Mouse (Mus musculus): Measurements from ENCODE around the gene P4htm. TPM values are rescaled to one million over a fixed set of nuclear protein-coding genes. Genes with fewer than 3 reads are reported as not detected.

P4htm gene
- total RNA-seq (2015), result 0.18 and 0.21 TPM in 2 replicates
- total RNA-seq (2017), result not detected in 2 replicates

DNA sequence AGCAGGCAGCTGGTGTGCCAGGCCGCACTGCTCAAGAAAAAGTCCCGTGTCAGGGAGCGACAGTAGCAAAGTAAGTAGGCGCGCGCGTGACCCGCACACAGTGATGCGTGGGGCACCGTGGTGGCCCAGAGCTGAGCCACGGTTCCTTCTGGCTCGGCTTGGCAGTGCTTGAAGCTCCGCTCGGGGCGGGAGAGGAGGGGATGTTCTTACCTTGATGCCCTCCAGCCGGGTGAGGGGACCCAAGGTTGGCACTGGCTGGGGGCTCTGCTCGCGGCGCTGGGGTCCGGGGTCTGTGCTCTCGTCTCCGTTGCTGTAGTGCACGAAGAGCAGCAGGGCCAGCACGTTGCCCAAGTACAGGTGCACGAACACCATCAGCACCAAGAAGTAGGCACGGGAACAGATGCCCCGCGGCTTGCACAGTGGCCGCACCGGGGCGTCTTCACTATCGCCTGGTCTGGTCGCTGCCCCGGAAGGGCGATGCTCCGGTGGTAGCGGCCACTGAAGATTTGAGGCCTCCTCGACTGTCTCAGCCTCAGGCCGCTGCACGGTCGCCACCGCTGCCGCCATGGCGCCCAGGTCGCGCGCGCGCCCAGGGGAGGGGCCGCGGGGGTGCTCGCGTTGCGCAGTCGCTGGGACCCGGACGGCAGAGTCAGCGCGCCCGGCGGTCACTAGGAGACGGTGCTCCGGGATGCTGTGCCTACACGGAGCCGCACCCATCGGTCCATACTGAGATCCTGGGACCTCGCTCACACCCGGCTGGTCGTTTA lies at the start of gene P4htm:
Gene P4htm, minus strand, starts transcription at position 670 of the 767 bp plus-strand sequence.
- peak; percentile 79 for ATAC-seq (ENCODE audit: poor library complexity, severe bottlenecking)

DNA sequence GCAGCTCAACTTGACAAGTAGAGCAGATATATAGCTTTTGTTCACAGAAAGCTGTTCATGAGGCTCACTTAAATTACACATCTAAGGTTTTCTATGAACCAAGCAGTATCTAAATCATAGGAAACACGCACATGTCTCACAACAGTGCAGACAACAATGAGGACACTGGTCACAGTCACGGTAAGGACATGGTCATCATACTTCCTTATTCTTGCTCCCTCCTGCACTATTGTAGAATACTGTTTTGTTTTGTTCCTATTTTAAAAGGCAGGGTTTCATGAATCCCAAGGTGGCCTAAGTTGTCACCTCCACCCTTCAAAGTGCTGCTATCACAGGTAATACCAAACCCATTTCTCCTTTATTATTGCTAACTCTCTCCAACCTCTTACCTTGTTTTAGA lies 42.4 kb upstream of the P4htm start:
- ATAC-seq (ENCODE audit: poor library complexity, severe bottlenecking), result peak; percentile 60

DNA sequence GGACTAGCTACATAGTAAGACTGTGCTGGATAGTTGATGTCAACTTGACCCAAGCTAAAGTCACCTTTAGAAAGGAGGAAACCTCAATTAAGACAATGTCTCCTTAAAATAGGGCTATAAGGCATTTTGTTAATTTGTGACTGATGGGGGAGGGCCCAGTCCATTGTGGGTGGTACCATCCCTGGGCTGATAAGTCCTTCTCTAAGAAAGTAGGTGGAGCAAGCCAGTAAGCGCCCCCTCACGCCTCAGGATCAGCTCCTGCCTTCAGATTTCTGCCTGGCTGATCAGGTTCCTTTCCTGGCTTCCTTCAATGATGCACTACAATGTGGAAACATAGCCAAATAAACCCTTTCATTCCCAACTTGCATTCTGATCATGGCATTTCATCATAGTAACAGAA lies 37.9 kb upstream of the P4htm start:
- no peak for ATAC-seq (ENCODE audit: poor library complexity, severe bottlenecking)

DNA sequence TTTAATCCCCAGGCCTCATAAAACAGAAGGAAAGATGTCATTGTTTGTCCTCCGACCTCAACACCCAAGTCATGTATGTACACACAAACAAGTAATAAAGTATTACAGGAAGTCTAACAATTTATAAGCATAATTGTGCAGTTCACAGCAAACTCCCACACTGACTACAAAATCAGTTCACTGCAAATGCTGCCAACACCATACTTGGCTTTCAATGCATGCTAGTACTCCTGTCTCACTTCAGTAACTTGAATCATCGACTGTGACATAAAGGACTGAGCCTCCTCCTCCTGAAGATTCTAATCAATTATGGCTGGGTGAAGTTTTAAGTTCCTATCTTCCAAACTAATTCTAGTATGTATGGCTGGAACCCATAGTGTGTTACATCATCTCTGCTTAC lies 36.4 kb upstream of the P4htm start:
- no peak for ATAC-seq (ENCODE audit: poor library complexity, severe bottlenecking)

DNA sequence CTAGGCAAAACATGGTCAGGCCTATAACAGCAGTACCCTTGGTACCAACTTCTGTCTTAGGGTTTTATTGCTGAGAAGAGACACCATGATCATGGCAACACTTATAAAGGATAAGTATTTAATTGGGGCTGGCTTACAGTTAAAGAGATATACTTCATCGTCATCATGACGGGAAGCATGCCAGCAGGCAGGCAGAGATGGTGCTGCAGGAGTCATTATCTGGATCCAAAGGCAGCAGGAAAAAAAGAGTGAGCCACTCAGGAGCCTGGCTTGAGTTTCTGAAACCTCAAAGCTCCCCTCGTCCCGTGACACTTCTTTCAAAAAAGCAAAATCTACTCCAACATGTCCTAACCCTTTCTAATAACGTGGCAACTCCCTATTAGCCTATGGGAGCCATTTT lies 34.9 kb upstream of the P4htm start:
- no peak for ATAC-seq (ENCODE audit: poor library complexity, severe bottlenecking)

DNA sequence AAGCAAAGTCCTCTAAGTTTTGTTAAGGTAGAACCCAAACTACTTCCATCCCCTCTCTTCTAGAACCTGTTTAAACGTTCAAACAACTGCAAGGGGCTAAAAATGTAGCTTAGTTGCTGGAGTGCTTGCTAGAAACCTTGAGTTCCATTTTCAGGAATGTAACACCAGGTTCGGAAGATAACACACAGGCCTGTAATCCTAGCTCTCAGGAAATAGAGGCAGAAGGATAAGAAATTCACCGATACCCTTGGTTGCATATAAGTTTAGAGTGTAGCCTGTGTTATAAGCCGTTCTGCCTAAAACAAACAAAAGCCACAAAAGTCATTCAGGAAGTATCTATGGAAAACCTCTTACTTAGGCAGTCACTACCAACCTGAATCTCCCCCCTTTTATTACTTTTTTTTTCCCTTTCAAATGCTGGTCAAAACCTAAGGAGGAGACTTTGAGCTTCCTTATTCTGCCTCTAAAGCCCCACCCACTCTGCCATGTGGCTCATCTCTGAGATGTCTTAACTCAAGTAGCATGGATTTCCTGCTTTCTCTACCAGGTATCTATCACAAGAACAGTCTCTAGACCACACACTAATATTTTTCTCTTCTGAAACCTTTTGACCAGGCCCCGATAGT lies 34.3 kb upstream of the P4htm start:
- ATAC-seq (ENCODE audit: poor library complexity, severe bottlenecking), result peak; percentile 43; the same call in 1 of the 2 replicates

DNA sequence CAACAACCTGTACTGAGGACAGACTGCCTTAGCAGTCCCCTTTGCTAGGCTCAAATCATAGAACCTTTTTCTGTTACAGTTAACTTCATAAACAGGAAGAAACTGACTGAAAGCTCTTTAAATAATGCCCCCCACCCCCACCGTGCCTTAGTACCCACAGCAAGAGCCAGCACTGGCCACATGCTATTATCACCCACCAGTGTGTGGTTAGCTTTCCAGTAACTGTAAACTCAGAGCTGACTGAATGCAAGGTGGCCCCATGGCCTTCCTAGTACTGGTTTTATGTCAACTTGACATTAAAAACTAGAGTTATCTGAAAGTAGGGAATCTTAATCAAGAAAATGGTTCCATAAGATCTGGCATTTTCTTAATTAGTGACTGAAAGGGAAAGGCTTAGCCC lies 33.2 kb upstream of the P4htm start:
- no peak for ATAC-seq (ENCODE audit: poor library complexity, severe bottlenecking)

DNA sequence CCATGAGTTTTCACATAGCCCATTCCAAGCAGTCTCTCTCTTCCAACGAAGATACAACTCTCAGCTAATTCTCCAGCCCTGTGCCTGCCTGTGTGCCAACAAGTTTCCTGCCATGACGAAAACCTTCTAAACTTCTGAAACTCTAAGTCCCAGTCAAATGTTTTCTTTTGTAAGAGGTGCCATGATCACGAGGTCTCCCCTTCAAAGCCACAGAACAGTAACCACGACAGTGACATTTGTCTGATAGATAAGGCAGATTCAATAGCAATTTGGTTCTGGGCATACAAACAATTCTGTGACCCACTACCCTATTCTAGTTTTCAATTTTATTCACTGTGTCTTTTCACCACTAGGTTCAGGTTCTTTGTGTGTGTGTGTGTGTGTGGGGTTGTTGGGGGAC lies 30.7 kb upstream of the P4htm start:
- no peak for ATAC-seq (ENCODE audit: poor library complexity, severe bottlenecking)

DNA sequence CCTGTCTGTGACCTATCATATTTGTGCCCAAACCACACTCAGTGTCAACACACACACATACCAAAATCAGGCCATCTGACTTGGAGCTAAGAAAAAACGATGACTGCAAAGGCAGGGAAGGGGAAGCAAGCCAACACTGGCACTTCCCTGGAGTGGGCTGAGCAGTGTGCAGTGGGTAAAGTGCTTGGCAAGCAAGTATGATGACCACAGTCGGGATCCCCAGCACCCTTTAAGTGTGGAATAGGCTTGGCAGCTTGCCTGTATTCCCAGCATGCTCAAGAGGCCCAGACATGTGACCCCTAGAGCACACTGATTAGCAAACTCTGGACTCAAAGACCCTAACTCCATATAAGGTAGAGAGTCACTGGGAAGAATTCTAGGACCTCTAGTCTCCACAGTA lies 29.0 kb upstream of the P4htm start:
- no peak for ATAC-seq (ENCODE audit: poor library complexity, severe bottlenecking)

DNA sequence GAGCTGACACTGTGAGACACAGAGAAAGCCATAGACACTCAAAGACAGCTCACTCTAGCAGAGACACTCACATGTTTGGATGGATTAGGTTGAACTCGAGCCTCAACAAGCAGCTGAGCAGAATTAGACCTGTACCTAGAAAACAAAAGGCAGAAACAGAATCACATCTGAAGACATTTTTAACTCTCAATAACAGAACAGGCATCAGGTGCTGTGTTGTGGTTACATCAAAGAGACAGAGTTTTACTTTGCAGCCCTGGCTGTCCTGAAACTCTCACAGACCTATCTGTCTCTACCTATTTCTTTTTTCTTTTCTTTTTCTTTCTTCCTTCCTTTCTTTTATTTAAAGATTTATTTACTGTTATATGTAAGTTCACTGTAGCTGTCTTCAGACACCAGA lies 19.8 kb upstream of the P4htm start:
- no peak for ATAC-seq (ENCODE audit: poor library complexity, severe bottlenecking)

DNA sequence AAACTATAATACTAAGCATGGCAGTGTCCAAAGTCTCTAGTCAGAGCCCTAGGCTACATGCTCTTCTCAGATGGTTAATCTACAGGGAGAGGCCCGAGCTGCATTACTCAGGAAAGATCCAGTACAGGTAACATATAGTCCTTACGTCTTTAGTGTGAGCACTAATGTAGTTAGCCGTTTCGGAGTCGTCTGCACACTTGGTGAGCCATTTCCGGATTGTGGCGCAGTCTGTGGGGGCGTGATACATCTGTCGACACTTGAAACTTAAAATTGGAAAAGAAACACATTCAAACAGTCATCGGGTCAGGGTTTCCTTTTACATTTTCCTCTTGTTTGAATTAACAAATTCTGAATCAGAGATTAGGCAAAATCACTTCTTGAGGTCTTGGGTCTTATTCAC lies 14.0 kb upstream of the P4htm start:
- no peak for ATAC-seq (ENCODE audit: poor library complexity, severe bottlenecking)

DNA sequence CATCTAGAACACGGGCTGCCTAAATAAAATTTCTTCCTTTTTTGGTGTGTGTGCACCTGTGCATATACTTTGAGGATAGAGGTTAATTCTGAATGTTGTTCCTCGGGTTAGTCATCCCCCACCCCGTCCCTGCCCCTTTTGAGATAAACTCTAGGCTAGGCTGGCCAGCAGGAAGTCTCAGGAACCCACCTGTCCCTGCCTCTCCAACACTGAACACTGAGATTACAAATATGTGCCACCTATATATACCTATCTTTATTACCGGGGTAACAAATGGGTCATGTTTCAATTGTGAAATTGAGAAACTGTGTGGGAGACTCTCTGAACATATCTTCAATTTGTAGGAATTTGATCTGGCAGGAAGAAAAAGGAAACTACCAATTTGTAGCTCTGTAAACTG lies 11.4 kb upstream of the P4htm start:
- no peak for ATAC-seq (ENCODE audit: poor library complexity, severe bottlenecking)

DNA sequence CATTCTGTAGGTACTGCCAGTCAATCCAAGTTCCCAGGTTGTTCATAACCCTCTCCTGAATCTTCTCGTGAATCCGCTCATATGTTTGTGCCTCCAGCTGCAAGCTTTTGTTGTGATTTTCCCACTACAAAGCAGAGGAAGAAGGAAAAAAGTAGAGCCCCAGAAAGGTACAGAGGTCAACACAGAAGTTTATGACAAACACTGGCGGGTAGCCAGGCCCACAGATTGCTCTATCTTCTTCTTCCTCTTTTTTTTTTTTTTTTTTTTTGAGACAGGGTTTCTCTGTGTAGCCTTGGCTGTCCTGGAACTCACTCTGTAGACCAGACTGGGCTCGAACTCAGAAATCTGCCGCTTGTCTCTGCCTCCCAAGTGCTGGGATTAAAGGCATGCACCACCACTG lies 10.5 kb upstream of the P4htm start:
- ATAC-seq (ENCODE audit: poor library complexity, severe bottlenecking), result peak; percentile 68; the same call in 1 of the 2 replicates

DNA sequence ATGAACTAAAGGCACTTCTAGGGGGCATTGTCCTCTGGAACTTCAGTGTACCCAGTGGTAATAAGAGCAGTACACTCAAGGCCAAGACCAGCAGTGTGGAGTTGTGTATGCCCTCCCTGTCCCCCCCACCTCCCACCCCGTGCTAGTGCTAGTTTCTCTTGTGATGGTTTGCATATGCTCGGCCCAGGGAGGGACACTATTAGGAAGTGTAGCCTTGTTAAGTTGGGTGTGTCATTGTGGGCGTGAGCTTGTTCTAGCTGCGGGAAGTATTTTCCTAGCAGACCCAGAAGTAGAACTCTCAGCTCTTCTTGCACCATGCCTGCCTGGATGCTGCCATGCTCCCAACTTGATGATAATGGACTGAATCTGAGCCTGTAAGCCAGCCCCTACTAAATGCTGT lies 4.5 kb upstream of the P4htm start:
- ATAC-seq (ENCODE audit: poor library complexity, severe bottlenecking), result no peak

DNA sequence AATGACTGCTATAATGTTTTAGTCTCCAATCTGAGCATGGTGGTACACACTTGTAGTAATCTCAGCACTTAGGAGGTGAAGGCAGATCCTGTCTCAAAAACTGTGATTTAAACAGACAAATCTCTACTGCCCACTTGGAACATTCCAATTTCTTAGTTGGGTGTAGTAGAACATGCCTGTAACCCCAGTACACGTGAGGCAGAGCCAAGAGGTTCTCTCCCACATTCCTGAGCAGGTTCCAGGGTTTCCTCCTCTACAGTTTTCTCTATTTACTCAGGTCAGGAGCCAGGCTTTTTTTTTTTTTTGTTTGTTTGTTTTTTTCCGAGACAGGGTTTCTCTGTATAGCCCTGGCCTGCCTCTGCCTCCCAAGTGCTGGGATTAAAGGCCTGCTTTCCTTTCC lies 2.5 kb upstream of the P4htm start:
- no peak for ATAC-seq (ENCODE audit: poor library complexity, severe bottlenecking)

DNA sequence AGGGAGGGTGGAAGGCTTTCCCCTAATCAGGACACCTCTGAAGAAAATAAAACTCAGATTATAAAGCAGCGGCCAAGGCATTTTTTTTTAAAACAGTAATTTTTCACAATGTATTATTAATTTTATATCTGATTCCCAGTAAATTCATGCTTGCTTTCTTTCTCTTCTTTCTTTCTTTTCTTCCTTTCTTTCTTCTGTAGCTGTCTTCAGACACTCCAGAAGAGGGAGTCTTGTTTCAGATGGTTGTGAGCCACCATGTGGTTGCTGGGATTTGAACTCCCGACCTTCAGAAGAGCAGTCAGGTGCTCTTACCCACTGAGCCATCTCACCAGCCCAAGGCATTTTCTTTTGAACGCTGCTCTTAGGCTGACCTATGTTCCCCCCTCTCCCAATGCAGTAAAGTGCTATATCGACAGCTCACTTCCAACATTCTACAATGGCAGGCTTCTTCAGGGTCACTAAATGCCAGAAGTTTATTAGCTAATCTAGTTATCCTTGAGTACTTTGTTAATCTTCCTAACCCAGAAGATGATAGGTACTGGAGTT lies 1.6 kb upstream of the P4htm start:
- ATAC-seq (ENCODE audit: poor library complexity, severe bottlenecking), result no peak

DNA sequence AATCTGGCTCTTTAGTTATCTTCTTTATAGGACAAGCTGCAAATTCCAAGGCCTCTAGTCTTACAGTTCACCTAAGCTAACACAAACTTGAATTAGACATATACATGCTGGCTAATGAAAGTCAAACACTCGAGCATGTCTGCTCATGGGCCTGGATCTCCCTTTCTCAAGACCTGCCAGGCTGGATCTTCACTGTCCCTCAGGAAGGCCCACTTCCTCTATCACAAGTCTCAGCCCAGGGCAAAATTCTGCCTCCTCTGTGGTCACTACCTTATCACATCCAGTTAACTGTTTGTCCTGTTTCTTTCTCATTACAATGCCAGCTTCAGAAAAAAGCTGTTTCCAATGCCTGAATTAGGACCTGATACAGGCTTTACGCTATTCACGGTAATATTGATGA lies 3.1 kb downstream of the P4htm start:
- ATAC-seq (ENCODE audit: poor library complexity, severe bottlenecking), result peak; percentile 52

DNA sequence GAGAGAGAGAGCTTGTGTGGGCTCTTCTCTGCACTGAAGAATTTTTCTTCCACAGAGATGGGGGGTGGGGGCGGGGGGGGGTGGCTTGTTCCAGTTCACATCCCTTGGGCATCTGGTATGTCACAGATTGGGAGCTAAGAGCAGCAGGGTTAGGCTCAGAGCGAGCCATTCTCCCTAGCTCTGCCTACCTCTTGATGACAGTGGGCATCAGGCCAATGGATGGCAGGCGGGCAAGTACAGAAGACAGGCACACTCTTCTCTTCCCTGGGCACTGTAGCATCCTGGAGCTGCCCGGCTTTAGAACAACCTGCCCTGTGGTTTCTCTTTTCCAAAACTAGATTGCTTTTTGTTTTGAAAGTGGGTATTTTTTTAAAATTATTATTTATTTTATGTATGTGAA lies 6.0 kb downstream of the P4htm start:
- ATAC-seq (ENCODE audit: poor library complexity, severe bottlenecking), result no peak

DNA sequence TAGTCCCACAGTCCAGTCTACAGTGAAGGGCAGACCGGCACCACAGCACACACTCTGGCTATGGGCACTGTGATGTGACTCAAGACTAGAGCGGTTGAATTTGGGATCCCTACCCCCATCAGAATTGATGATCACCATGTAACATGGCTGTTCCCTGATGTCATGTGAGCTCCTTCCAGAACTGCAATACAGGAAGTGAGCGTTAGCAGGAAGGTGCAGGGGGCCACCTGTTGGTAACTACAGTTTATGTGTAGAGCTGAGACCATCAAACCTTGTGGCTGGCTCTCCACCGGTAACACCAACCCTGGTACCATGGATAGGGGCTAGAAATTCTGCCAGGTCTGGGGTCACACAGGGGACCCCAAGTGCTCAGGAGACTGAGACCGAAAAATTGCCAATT lies 8.2 kb downstream of the P4htm start:
- ATAC-seq (ENCODE audit: poor library complexity, severe bottlenecking), result peak; percentile 52; the same call in 1 of the 2 replicates

DNA sequence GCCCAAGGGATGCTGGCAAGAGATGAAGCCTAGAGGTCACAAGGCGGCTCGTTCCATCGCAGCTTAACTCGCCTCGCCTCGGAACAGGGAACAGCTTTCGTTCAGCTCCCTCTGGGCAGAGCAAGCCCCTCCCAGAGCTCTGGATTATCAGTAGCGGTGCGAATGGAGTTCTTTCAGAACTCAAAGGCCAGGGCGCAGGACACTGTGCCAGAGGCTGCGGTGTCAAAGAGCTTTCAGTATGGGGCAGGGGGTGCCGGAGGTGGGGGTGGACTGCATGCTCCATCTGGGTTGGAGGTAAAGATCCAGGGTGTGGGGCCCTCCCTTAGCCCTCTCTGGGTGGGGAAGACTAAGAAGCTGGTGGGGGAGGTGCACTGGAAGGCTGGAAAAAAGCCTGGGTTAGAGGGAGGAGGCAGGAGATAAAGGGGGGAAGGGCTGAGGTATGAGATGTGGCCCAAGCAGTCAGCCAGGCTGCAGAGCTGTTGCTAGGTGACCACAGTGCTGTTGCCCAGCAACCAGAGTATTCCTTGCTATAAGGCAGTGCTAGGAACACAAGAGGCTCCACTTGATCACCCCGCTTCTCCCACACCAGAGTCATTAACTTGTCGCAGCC lies 9.8 kb downstream of the P4htm start:
- no peak for ATAC-seq (ENCODE audit: poor library complexity, severe bottlenecking)

DNA sequence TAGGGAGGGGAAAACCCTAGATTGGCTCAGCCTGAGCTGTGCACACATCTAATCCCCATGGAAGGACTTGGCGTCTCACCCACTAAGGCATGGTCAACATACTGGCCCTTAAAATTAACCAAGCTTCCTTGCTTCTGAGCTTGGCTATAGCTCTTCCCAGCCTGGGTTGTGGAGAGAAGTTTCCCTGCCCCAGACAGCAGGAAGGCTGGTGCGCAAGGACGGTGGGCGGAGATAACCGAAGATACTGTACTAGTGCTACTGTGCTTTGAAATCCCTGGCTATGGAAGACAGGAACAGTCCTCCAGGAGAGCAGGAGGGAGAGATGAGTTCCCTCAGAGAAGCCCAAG lies 18.1 kb downstream of the P4htm start:
- ATAC-seq (ENCODE audit: poor library complexity, severe bottlenecking), result no peak
